Mouse (Mus musculus) testis, adult 2 months (tissue): ENCODE results near the gene Ruvbl2. TPM values are rescaled to one million over a fixed set of nuclear protein-coding genes. Genes with fewer than 3 reads are reported as not detected.

Source experiments
- H3K27ac ChIP-seq: fragments of 200-500 bp; 2 replicates; pipeline ENCODE4 v1.5.1; 2012; ENCODE audit warnings: low read depth, low read length; ENCODE audit not compliant: control insufficient read depth, insufficient read depth
- H3K27me3 ChIP-seq: fragments of 200-500 bp; 2 replicates; pipeline ENCODE4 v1.6.1; 2012; ENCODE audit warnings: mild to moderate bottlenecking, low read length, moderate library complexity; ENCODE audit not compliant: control insufficient read depth, insufficient read depth
- H3K36me3 ChIP-seq: fragments of 200-500 bp; 2 replicates; pipeline ENCODE4 v1.6.1; 2012; ENCODE audit warnings: mild to moderate bottlenecking, low read length; ENCODE audit not compliant: control insufficient read depth, insufficient read depth
- H3K4me1 ChIP-seq: fragments of 200-500 bp; 2 replicates; pipeline ENCODE4 v1.6.1; 2012; ENCODE audit warnings: low read length; ENCODE audit not compliant: control insufficient read depth, insufficient read depth
- H3K4me3 ChIP-seq: fragments of 200-500 bp; 2 replicates; pipeline ENCODE4 v1.5.1; 2012; ENCODE audit warnings: low read depth, mild to moderate bottlenecking, low read length, moderate library complexity, mixed read lengths; ENCODE audit not compliant: control insufficient read depth
- CTCF ChIP-seq: fragments of 200-500 bp; IDR thresholded peaks from 2 replicates; pipeline ENCODE4 v1.5.1; 2012; ENCODE audit warnings: low read depth, mild to moderate bottlenecking, inconsistent platforms, low read length, moderate library complexity; ENCODE audit not compliant: control insufficient read depth, insufficient read depth, insufficient replicate concordance
- POLR2A ChIP-seq: fragments of 200-500 bp; IDR thresholded peaks from 2 replicates; pipeline ENCODE4 v1.6.1; 2012; ENCODE audit warnings: low read depth, mild to moderate bottlenecking, inconsistent platforms, low read length, moderate library complexity; ENCODE audit not compliant: control insufficient read depth
- polyA plus RNA-seq: library from polyadenylated mRNA; depleted of rRNA; stranded (reverse); fragments of >200 nt; gene quantifications from 2 replicates; pipeline ENCODE4 v1.2.3, GENCODE M21; 2012

Ruvbl2 gene
- polyA plus RNA-seq, 1 experiment: 173 TPM

DNA sequence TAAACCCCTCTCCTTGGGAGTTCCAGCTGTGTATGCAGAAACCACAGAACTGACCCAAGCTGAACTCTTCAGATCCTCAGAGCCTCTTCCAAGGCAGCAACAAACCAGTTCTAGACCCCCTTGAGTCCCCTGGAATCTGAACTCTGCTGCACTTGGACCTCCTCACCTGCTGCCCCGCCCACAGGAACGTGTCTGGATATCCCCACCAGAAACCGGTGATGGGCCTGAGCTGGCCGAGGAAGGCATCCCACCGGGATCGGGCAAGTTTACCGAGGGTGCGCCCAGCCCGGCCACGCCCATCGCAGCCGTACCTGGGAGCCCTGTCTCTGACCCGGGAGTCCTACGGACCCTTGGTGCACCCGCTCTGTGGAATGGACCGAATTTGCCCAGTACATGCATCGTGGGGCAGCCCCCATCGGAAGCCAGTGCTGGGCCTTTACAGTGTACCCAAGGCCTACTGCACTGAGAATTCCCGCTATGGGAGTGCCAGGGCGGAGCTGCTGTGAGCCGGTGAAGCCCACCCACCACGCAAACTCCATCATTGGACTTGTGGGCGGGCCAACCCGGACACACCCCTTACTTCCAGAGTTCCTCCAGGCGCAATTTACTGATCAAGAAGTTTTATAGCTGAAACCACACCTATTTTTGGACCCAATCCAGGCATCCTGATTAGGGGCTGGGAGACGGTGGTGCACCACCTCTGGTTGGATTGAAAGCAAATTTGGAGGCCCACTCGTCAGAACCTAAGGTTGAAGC, 17.9 kb downstream of the Ruvbl2 start:
- H3K27ac ChIP-seq: no peak overlapping the region
- H3K4me3 ChIP-seq: peak overlapping the region; percentile 86
- no peak for TF ChIP-seq POLR2A
- no peak for TF ChIP-seq CTCF
- no peaks in the 10 kb centered on the region; the same call in 1 of the 2 replicates for H3K36me3 ChIP-seq
- H3K4me1 ChIP-seq: peaks cover 17% of the 10 kb centered on the region
- H3K27me3 ChIP-seq: peaks cover 2% of the 10 kb centered on the region; the same call in 1 of the 2 replicates

GRCm38 (mm10) chr7:45417962-45418492, 19.9 kb downstream of the Ruvbl2 start:
- H3K4me3 ChIP-seq: peak overlapping the region; percentile 86
- H3K36me3 ChIP-seq: no peaks in the 10 kb centered on the region; the same call in 1 of the 2 replicates
- H3K27ac ChIP-seq: peak overlapping the region; percentile 70
- peaks cover 37% of the 10 kb centered on the region for H3K4me1 ChIP-seq
- peaks cover 10% of the 10 kb centered on the region for H3K27me3 ChIP-seq
- TF ChIP-seq POLR2A (peak; percentile 51; the same call in 1 of the 2 replicates), CTCF (no peak)

GRCm38 (mm10) chr7:45415636-45416035, 22.3 kb downstream of the Ruvbl2 start:
- Histone ChIP-seq H3K36me3 (no peaks in the 10 kb centered on the region), H3K4me1 (peaks cover 38% of the 10 kb centered on the region), H3K27me3 (peaks cover 10% of the 10 kb centered on the region), H3K27ac (no peak overlapping the region), H3K4me3 (peak overlapping the region; percentile 72)
- TF ChIP-seq CTCF (no peak), POLR2A (no peak)

DNA sequence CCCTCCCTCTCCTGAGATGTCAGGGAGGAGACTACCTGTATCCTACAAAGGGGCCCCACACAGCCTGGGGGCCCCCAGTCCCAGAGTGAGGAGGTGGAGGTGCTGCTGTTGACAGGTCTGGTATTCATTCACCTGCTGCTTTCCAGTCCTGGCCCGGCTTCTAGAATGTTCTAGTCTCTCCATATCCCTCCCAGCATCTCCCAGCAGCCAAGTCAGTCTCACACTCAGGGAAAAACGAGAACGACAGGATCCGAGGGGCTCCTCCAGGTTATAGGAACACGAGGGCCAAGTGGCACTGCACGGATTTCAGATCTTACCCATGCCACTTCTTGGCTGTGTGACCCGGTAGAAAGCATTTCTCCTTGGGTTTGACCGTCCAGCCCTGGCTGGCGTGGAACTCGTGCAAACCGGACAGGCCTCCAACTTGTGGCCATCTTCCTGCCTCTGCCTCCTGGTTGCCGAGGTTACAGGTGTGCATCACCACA, 23.1 kb downstream of the Ruvbl2 start:
- TF ChIP-seq POLR2A (no peak), CTCF (no peak)
- H3K4me1 ChIP-seq: peaks cover 38% of the 10 kb centered on the region
- H3K27ac ChIP-seq: no peak overlapping the region
- H3K27me3 ChIP-seq: peaks cover 10% of the 10 kb centered on the region
- peak overlapping the region; percentile 72 for H3K4me3 ChIP-seq
- no peaks in the 10 kb centered on the region for H3K36me3 ChIP-seq

DNA sequence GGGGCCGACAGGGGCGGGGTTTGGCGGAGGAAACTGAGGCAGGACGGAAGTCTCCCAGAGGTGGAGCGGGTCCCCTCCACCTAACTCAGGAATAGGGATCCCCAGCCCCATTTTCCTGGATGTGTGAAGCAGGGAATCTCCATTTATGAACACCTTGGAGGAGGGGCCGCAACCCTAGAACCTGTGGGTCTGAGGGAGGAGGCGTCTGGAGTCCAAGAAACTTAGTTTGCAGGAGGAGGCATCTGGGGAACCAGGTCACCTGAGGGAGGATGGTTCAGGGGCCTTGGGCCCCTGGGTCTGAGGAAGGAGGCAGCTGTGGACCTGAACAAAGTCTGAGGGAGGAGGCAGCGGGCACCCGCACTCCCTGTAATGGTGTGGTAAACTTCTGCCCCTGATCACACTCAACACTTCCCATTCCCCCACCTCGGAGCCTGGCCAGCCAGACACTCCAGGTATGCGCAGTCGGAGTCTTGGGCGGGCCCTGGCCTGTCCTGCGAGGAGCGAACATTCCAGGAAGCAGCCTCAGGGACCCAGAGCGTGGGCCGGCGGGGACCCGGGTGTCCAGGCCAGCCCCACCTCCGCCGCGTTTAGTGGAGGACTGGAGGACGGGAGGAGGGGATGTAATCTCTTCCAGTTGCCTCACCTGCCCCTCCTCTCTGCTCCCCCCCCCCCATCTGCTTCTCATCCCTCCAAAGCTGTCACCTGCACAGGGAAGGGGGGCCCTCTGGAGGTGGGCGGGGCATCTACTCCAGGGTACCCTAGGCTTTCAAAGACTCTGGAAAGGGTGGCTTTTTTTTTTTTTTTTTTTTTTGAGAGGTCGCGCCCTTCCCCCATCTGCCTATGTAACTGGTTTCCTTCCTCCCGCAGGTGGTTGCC, 23.8 kb downstream of the Ruvbl2 start:
- Histone ChIP-seq H3K4me3 (peak overlapping the region; percentile 73), H3K36me3 (no peaks in the 10 kb centered on the region), H3K4me1 (peaks cover 38% of the 10 kb centered on the region), H3K27me3 (peaks cover 10% of the 10 kb centered on the region), H3K27ac (no peak overlapping the region)
- TF ChIP-seq POLR2A: no peak
- TF ChIP-seq CTCF: no peak

DNA sequence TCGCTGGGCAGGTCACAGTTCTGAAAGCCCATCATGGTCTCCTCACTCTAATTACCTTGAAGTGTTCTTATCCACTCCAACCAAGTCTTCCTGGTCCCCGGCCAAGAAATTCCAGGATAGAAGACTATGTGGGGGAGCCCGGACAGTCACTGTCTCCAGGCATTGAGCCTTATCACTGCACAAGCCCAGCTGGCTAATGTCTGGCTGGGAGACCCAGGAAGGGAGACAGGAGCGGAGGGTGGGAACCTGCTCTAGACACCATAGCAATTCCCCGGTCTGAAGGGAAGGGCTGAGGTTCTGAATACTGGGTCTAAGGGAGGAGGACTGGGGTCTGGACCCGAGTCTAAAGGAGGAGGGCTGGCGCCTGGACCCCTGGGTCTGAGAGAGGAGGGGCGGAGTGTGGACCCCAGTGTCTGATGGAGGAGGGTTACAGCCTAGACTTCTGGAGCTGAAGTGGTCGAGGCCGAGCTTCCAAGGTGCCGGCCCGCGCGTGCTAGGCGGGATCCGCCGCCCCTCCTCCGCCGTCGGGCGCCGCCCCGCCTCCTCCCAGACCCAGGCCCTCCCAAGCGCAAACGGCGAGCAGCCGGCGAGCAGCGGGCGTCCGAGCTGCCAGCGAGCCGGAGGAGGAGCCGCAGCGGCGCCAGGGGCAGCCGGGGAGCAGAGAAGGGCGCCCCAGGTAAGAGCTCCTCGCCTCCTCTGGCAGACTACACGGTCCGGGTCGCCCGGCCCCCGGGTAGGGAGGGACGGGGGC, 24.6 kb downstream of the Ruvbl2 start, which contains the start of gene Ntf5:
Ntf5 (plus strand) TSS at position 583 of the 751 bp plus-strand sequence.
- H3K27ac ChIP-seq: no peak within 1 kb of the TSS

More for the DNA sequence above, 24.6 kb downstream of the Ruvbl2 start, which contains the start of gene Ntf5:
- peak within 1 kb of the TSS; percentile 73 for H3K4me3 ChIP-seq
- no peaks in the 10 kb centered on the region for H3K36me3 ChIP-seq
- TF ChIP-seq CTCF: no peak
- no peak for TF ChIP-seq POLR2A
- H3K27me3 ChIP-seq: peaks cover 10% of the 10 kb centered on the region
- peaks cover 33% of the 10 kb centered on the region for H3K4me1 ChIP-seq
